Mouse (Mus musculus): ENCODE measurements around the gene Mxra8.
A peak's percentile ranks its signal among the peaks of the same experiment; 100 is the strongest.

DNA sequence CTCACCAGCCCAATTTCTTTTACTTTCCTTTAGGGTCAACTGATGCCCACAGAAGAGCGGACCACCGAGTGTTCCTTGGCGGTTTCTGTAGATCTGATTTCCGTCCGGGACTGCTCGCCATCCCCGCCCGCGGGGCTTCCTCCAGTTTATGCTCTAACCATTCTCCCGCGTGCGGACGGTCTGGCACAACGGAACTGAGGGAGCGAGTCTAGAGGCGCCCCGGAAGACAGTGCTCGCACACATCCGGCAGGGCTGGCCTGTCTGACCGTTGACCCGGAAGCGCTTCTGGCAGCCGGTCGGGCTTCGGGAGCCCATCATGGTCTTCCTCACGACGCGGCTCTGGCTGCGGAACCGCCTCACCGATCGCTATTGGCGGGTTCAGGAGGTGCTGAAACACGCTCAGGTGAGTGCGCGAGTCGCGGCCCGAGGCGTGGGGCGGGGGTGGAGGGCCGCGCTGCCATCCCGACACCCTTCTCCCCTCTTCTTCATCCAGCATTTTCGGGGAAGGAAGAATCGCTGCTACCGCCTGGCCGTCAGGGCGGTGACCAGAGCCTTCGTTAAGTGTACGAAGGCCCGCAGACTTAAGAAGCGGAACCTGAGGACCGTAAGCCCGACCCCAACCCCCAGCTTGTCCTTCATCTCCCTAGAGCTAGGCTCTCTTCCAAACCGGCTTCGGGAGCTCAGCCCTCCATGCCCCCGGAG lies 36.0 kb upstream of the Mxra8 start:
- no peak for TF ChIP-seq USF1 (IDR thresholded peaks at IDR 0.05; ENCODE audit: low read depth)
- TF ChIP-seq CTCF (IDR thresholded peaks at IDR 0.05; ENCODE audit: control insufficient read depth, insufficient read depth, insufficient read length): no peak
- TF ChIP-seq MAX (IDR thresholded peaks at IDR 0.05): peak; percentile 60
- TF ChIP-seq CEBPB (IDR thresholded peaks at IDR 0.05; ENCODE audit: low read depth): no peak
- TF ChIP-seq MYOG (IDR thresholded peaks at IDR 0.05; ENCODE audit: control insufficient read depth, extremely low read depth, insufficient read length): no peak
- no peak for TF ChIP-seq MYOD1 (IDR thresholded peaks at IDR 0.05; ENCODE audit: control insufficient read depth, insufficient read length, low read depth)
